Mouse (Mus musculus): ENCODE data around the gene Ldb3.

- no peak for TF ChIP-seq CTCF (conservative IDR thresholded peaks at IDR 0.05; ENCODE audit: low read length)
- no peak for TF ChIP-seq POU5F1 (IDR thresholded peaks at IDR 0.05; ENCODE audit: borderline replicate concordance, low read length)
Observed at GRCm38 (mm10) chr14:34585358-34586105, 3.0 kb downstream of the Ldb3 start.
